Mouse (Mus musculus) cerebellum, adult 11 months (tissue): ENCODE data around the gene Socs5.

Experiments
- DNase-seq: peaks from one replicate; pipeline ENCODE4 v3.0.0; 2022

The Socs5 gene

GRCm38 (mm10) chr17:87169076-87169475 is 61.6 kb downstream of the Socs5 start:
- no peak for DNase-seq

GRCm38 (mm10) chr17:87170364-87170763 is 62.9 kb downstream of the Socs5 start:
- no peak for DNase-seq

DNA sequence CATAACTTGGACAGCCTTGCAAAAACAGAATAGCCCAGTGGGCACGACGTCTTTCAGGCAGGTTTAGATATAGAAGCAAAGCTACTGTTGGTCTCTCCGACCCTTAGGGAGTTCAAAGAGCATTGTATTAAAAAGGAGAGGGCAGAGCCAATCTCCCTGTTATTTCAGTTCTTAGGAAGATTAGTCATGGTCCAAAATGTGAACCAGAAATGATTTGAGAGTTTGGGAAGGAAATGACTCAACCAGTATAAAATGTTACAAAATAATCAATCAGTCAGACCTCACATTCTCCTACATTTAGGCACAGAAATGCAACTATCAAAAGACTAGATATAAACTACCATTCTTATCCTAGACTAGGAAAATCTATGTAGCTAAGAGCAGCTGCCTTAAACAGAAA is 64.6 kb downstream of the Socs5 start:
- no peak for DNase-seq

DNA sequence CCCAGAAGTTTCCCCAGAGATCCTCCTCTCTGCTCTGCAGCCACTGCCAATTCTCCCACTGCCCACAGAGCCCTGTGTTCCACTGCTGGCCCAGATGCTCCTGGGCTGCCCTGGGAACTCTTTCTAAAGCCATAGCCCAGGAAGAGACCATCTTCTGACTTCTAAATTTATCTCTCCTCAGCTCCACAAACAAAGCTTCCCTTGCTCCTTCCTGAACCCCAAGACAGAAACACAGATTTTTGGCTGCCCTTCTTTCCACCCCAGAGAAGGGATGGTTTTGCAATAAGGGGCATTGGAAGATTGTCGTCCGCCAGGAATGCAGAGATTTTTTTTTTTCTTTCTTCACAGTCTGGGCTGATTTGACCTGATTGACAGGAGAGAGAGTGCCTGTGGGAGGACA is 66.5 kb downstream of the Socs5 start:
- no peak for DNase-seq

DNA sequence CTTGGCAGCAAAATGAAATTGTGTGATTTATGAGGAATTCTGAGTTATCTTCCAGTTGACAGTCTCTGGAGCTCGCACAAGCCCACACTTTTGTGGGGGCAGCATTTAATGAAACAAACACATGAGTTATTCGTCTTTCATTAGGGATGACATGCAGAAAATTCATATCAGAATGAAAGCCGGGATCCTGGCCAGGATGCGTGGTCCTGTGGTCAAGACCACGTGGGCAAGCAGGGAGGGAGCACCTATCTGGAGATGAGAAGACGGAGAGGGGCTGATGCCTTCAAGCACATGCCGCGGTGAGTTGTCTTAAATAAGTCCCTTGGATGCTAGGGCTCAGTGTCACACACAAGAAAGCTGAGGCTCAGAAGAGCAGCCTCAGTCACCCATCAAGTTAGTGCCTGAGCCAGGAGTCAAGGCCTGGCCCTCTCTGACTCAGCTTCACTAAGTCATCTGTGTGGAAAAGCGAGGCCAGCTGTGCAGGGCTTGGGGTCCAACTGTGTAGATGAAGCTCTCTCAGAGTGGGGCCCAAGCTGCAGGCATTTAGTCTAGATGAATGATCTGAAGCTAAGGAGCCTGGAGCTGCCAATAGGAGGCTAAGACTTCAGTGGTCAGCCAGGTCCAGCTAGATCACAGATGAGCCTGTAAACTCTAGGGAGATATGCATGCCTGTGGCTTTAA is 67.3 kb downstream of the Socs5 start:
- no peak for DNase-seq

- DNase-seq: no peak
These were observed 68.9 kb downstream of the Socs5 start for GRCm38 (mm10) chr17:87176066-87177012.

DNA sequence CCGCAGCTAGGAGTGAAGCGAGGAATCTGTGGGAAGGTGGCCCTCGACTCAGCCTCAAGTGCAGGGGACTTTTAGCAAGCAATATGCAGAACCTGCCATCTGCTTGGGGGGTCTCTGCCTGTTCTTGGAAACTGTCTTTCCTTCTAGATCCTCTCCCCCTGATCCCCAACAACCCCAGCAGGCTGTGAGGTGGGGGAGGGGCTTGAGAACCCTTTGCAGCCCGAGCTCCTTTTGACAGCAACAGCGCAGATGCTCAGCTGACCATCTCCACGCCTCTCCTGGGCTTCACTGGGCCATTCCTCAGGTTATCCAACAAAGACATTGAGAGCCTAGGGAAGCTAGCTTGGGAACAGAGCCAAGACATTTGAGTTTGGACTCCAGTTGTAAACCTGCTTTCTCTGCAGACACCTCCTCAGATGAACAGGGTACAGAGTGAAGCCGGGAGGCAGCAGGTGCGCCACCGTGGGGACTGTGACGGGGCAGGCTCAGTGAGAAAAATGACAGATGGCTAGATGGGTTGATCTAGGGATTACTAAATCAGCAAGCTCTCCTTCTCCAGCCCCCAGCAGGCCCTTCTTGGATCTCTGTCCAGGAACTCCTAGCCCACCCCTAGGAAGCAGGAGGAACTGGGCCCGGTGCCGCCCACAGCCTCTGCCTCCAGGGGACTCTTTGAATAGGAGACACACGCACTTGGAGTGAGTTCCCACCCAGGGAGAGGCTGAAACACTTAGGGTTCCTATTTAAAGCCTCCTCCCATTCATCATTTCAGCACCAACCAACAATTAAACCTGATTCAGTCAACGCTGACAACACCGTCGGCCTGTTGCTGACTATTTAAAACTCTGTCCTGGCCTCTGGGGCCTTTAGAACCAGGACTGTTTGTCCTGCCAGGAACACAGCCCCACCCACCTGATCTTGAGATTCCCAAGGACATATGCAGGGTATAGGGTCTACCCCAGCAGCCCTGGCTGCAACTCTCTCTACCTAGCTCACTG is 71.4 kb downstream of the Socs5 start:
- DNase-seq: peak; percentile 41

GRCm38 (mm10) chr17:87179939-87180550 is 72.6 kb downstream of the Socs5 start:
- no peak for DNase-seq

DNA sequence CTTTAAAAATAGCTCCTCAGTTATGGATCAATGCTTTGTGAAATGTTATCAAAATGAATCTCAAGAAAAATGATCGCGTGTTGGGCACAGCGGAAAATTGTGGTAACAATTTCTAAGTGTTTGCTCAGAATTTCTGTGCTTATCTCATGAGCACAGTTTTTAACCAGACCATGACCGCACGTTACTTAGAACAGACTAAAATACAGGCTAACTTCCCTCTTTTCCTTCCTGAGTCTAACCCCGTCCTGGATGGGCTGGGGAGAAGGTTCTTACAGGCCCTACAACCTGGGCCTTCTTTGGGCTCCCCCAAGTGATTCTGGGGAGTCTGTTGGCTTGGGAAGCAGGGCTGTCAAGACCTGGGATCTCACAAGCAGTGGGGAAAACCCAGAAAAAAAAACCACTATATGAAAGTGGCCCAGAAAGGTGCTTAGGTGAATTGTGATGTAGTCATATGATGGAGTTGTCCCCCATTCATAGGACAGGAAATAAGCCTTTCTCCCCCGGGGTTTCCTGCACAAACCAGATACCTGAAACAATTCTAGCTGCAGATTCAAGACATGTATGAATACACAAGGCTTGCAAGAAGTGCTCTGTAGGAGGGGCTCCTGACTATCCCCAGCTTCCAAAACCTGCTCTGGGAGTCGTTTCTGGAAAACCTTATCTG is 74.3 kb downstream of the Socs5 start:
- DNase-seq: no peak

DNA sequence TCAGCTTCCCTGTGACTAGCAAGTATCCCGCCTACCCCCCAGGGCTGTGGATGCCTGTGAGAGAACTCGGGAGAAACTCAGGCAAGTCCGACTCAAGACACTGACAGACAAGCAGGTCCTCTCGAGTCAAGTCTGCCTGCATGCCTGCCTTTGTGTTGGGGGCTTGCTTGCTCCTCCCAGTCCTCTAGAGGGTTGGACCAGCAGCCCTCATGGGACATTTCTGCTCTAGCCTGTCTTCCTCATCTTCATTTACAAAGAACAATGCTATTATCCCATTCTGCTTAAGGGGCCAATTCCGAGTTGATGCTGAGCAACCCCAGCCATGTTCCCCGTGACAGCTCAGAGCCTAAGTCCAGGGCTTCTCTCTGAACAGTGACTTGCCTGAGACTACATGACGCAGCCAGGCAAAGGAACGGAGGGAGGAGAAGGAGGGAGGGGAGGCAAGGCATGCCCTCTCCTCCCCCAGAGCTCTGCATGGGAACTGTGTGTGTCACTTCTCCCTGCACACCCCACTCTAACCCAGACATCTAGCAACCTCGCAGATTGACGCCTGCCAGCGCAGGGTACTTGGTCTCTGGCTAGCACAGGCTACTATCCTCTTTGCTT is 78.1 kb downstream of the Socs5 start:
- DNase-seq: no peak

- no peak for DNase-seq
These were observed 79.5 kb downstream of the Socs5 start for GRCm38 (mm10) chr17:87187005-87187404.
